Mouse (Mus musculus): ENCODE results near the gene Lima1.

Lima1 gene

DNA sequence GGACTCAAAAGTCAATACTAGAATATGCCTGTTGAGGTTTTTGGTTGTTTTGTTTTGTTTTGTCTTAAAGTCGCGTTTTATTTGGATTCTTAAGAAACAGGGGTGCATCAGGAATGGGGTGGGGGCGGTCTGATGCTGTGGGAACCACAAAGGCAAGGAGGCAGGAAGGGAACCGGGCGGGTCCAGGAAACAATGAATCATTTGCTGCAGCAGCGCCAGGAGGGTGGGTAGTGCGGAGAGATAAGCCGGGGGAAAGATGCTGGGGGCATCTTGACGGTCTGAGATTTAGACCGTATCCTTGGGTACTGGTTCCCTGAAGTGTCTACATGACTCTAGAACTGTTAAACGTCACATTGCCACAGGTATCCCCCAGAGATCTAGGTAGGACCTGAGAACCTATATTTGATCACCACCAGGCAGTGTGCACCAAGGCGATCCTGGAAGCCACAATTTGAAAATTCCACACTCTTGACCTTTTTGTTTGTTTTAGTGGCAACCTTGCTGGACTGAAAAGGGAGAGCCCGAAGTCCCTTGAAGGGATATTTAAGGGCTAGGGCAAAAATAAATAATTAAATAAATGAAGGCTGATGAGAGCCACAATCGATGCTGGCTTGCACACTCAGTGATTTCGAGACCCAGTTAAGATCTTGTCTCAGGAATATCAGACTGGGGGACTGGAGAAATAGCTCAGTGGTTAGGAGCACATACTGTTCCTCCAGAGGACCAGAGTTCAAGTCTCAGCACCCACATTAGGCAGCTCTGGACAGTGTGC is 8.6 kb downstream of the Lima1 start:
- no peak for DNase-seq

DNA sequence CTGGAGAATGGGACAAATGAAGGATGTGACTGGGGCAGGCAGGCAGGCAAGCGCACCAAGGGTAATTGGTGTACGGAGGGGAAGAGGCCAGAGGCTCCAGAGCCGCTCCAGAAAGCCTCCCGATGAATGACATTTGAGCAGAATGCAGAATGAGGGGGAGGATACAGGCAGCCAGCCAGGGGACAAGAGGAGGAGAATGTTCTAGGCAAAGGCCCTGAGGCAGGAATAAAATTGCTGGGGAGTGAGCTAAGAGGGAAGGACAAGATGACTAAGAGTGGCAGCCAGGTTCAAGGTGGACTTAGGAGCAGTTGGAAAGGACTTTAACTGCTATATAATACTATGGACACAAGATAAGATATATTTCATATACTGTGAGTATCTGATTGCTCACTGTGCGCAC is 9.3 kb downstream of the Lima1 start:
- no peak for DNase-seq

DNA sequence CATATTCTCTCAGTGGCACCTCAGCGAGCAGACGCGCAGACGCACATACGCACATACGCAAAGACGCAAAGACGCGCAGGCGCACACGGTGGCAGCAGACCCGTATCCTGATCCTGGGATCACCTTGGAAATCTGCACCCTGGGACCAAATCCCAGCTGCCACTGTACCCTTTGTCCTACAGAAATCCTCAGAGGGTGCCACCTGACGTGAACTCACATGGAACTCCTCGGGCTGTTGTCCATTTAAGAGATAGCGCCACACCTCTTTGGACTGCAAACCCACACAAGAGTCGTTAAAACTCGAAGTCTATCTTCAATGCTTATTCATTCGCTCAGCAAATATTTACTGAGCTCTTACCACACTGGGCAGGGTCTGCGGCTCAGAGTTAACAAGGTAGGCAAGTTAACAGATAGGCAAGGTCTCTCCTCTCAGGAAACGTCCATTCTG is 9.7 kb downstream of the Lima1 start:
- no peak for DNase-seq

DNA sequence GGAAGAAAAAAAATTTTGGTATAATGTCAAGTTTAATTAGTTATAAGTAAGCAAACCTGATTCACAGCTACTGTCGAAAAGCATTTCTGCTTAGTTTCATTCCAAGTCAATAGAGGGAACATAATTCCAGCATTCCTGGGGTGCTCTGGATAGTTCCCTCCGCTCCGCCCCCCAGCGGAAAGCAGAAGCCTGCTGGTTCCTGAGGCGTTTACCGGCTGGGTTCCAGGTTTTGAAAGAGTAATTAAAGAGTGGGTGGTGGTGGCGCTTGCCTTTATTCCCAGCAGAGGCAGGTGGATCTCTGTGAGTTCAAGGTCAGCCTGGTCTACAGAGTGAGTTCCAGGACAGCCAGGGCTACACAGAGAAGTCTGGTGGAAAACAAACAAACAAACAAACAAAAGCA is 10.2 kb downstream of the Lima1 start:
- no peak for DNase-seq

DNA sequence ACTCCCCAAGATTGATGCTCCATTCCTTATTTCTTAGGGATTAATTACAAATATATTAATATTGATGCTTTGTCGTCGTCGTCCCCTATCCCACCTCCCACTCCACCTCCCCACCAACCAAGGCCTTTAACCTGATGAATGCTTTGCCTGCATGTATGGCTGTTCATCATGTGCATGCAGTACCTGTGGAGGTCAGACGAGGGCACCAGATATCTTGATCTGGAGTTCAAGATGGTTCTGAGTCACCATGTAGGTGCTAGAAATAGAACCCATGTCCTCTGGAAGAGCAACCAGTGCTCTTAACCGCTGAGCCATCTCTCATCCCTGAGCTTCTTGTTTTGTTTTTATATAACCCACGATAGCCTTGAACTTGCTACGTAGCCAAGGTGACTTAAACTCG is 11.5 kb downstream of the Lima1 start:
- no peak for DNase-seq

DNA sequence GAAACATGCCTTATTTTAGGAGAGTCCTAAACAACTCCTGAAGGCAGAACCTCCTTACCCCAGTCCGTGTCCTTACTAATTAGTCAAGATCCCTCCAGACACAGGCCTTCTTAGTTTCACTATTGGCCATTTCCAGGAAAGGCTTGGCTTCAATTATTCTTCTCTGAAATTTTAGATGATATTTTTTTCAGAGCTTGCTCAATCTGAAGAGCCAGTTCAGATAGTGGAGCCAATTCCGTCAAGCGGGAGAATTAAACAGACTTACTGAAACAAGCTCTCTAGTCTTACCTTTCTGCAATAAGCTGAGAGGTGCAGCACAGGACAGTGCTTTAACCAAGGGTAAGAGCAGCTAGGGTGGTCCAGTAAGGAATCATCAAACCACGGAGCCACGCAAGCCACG is 11.9 kb downstream of the Lima1 start:
- DNase-seq: no peak

DNA sequence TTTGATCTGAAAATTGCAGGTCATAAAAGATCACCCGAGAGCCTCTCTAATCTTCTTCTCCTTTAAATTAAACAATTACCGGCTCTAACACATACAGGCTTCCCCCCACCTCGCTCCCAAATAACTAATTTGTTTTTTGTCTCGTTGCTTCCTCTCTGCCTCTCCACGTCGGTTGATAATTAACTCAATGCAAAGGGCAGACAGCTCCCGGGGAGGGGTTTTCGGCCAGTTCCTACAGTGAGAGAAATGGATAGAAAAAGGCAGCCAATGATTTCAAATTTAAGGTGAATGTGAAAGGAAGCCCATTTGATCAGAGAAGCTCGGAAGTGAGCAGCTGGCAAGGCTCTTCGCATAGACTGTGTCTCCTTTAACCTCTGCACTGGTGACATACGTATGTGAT is 12.8 kb downstream of the Lima1 start:
- DNase-seq: no peak

DNA sequence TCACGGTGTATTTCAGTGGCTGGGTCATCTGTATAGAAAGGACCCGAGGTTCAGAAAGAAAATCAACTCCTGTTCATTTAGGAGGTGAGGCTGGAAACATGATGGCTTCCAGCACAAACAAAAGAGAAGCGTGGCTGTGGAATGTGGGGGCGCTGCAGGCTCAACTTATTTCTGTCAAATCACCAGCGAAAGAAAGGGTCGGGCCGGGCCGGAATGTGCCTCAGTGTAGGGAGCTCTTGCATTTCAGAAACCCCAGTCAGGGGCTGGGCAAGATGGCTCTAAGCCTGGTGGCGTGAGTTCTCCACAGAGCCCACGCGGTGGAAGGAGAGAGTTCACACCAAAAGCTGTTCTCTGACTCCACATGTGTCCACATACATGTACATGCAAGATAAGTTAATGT is 13.3 kb downstream of the Lima1 start:
- no peak for DNase-seq

DNA sequence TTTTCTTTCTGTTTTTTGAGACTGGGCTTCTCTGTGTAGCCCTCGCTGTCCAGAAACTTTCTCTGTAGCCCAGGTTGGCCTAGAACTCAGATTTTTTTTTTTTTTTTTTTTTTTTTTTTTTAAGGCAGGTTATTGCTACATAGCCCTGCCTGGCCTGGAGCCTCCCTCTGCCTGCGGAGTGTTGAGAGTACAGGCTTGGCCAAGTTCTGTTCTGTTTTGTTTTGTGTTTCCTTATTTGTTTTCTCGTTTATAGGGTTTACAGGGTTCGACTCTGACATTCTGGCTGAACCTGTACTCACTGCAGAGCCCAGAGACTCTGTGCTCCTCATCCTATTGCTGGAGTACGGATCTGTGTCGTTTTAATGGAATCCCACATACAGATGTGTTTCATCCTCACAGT is 13.7 kb downstream of the Lima1 start:
- no peak for DNase-seq

DNA sequence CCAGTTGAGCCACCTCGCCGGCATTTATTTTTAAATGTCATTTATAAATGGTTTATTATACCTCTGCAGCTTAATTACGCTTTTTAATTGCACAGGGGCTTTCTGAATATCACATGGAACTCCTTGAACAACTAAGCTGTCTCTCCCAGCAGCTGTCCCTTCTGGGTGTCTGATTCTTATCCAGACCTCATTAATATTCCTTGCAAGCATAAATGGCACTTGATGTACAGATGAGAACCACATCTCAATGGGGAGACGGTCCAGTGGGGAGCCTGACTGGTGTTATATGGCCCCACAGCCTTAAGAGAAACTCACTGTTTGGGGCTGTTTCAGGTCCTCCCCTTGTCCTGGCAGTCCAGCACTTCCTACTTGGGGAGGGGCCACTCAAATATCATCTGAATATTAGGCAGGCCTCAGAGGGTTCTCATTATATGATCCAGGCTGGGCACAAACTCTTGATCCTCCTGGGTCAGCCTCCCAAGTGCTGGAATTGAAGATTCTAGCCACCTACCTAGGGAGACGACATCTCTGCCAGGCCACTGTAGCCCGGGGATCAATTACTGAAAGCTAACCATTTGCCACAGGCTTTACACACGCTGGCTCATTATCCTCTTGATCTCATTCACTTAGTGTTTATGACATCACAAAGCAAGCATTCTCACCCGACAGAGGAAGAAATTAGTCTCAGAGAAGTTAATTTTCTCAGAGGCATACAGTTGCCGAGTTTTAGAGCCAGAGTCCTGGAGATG is 15.4 kb downstream of the Lima1 start:
- no peak for DNase-seq

DNA sequence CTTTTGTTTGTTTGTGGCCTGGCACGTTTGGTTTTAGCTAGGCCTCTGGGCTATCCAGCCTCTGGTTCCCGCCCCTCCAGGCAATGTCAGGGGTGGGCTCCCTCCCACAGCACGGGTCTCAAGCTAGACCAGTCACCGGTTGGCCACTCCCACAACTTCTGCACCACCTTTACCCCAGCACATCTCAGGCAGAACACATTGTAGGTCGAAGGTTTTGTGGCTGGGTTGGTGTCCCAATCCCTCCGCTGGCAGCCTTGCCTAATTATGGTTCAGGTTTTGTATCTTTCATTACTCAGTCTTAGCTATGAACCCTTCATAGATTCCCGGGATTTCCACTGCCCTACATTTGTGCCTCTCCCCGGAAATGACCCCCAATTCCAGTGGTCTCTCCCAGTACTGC is 17.8 kb downstream of the Lima1 start:
- DNase-seq: no peak

DNA sequence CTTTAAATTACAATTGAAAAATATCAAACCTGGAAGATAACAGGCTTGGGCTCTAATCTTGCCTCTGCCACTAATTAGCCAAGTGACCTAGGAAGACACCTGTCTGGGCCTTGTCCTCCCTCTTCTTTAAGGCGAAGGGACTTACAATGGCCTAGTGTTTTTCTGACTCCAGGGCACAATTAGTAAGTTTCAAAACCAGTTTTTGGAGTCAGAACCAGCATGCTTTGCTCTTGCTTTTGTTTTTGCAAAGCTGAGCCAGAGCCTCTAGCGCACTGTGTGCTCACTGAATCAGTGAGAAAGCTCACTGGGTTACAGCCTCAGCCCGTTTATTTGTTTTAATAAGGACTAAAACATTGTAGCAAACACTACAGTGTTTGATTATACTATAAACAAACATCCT is 20.1 kb downstream of the Lima1 start:
- no peak for DNase-seq

DNA sequence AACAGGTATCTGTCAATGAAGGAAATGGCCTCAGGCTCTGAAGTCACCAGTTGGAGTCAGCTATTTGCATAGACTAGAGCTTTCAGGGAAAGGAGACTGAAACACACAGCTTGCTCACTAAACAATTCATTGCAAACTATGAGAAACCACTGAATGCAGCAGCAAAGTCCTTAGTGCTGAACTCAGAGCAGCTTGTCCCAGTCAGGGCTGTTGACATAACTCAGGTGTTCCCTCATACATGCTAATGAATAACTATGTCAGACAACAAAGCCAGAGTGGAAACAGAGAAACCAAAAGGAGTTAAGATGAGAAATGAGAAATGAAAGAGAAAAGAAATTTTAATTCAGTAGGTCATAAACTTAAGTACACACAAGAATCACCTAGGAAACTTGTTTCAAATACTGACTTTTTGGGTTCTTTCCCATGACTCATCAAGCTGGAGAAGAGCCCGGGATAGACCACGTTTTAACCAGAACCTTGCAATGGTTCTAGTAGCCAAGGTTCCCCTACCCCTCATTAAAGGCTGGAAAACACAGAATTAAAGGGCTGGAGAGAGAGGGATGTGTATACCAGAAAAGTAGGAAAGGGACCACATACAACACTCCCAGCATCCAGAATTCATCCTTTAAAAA is 22.5 kb downstream of the Lima1 start:
- DNase-seq: no peak

DNA sequence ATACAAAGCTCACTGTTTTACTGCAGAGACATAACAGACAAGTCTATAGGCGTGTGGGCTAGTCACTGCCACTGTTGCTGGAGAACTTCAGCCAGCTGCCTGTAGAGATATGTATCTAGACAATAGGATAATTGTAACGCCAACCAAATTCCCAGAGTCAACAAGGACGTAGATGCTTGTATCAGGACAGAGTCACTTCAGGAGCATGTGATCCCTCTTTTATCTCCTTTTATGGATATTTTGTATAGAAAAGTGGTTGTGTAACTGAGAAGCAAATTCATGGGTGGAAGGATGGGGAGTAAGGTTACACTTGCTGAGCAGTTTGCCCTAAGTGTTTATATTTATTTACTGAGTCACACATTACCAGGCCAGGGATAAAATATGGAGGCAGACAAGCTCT is 25.0 kb downstream of the Lima1 start:
- no peak for DNase-seq

DNA sequence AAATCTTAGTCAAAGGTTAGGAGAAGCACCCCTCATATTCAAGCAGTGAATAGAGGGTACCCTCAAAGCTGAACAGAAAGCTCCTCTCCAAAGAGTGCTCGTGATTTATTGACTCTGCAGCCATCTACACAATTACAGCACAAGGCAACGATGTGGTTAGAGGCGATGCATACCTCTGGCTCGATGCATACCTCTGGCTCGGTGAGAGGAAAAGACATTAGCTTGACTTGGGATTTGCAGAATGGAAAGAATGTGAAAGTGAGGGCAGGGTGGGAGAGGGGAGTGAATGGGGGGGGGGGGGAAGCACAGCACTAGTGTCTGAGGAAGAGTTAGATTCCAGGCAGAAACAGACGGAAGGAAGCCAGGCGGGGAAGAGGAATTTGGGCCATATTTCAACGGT is 27.3 kb downstream of the Lima1 start:
- DNase-seq: no peak

DNA sequence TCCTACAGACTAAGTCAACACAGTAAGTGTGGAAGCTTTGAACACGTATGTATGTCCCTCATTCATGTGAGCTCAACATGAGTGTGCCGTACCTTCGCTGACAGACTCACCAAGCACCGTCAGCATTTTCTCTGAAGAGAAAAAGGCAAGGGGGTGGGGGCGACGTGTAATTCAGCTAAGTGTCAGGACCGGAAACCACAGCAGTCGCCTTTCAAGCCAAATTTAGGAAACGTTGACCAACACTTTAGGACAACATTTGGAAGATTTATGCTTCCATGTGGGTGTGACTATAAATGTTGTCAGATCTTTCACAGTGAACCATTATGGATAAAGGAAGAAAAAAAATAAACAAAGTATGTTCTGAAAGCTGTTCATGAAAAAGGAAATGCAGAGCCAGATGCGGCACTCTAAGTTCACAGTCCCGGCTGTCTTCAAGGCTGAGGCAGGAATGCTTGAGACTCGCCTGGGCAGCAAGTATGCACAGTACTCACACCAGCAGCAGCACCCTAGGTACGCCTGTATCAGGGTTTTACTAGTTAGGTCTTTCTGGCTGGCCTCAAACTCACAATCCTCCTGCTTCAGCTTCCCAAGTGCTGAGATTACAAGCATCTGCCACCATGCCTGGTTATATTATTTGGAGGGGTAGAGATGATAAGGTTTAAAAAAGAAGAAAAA is 27.9 kb downstream of the Lima1 start:
- DNase-seq: no peak

DNA sequence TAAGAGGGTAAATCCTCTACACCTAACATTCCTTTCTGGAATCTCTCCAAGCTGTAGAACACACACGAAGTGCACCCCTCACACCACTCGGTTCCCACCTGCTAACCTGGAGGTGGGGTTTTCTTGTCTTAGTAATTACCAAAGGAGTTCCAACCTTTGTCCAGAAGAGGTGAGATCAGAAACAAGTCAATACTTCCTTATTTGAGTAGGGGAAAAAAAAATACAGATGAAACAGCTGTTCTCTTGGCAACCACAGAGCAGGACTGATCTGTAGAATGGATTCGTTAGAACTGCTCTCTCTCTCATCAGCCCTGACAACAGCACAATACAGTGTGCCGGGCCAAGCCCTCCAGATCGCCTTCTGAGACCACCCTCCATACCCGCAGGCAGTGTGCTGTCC is 28.6 kb downstream of the Lima1 start:
- DNase-seq: no peak

DNA sequence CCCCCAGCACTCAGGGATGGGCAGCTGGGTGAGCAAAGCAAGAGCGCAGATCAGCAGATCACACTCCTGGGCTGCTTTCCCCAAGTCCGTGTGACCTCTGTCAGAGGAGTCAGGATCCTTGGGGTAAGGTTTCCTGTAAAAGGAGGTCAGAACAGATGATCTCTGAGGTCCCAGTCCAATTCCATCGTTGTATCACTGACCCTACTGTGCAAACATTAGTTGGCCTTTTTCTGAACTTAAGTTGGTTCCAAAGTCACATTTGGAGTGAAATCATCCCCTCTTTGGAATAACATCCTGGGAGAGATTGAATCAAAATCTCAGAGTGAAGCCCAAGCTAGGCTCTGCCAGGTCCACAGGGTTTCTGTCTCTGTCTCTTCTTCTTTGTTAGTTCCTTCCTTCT is 31.4 kb downstream of the Lima1 start:
- DNase-seq: no peak

DNA sequence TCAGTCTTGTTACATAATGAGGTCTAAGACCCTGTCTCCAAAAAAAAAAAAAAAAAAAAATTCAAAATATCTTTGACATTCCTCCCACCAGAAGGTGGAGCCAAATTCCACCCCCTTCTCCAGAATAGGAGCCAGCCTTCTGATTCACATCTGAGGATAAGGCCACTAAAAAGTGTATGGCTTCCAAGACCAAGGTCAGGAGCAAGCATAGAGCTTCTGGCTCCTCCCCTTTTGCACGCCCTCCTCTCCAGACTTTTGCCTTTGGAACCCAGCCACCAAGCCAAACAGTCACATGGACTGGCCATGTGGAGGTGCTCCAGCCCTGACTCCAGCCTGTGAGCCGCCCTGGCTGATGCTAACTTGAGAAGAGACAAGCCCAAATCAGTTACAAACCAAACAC is 35.3 kb downstream of the Lima1 start:
- no peak for DNase-seq

DNA sequence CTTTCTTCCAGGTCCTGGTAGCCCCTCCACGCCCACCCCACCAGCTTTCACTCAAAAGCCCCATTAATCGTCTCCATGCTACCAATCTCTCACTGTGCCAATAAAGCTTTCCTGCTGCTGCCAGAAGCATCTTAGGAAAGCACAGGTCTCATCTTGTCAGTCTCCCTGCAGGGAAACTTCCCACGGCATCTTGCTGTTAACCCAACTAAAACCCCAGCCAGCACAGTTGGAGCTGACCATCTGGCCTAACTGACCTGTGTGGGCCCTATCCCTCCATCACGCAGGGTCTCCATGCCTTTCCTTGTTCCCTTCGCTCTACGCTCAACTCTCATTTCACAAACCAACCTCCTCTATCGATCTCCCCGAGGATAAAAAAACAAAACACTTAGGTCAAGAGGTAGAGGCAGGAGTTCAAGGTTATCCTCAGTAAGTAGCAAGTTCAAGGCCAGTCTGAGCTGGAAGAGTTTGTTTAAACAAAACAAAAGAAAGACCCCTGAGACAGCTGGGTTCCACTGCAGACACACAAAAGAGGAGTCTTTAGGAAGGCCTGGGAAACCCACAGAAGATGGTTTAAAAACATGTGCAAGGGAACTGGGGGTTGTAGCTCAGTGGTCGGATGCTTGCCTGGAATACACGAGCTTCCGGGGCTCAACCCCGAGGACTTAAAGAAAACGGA is 36.0 kb downstream of the Lima1 start:
- DNase-seq: no peak

DNA sequence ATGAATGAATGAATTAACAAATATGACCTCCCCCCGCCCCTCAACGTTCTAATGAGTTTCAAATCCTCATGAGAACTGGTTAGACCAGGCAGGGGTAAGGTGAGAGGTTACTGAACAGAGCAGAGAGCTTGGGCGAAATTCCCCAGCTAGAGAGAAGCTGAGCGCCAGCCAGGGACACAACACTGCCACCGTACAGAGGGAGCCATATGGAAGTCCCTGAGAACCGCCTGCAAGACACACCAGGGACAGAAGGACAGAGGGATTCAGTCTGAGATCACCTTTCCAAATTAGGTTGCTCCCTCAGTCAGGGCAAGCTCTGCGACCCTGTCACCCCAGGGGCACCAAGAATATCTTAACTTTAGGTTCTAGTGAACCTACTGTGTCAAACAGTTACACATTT is 37.7 kb downstream of the Lima1 start:
- no peak for DNase-seq

DNA sequence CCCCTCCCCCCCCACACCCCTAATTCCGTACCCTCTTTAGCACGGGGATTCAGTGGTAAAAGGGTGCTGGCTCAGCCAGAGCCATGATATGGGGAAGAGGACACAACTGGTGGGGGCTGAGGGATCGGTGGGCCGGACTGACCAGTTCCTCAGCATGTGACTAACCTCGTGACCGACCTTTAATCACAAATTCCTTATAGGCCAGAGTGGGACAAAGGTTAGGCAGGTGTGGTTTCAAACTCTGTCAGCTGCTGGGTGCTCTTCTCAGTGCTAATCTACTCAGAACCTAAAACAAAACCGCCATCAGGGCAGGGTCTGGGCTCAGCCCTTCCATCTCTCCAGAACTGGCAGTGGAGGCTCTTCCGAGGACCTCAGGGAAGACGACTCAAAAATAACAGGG is 40.1 kb downstream of the Lima1 start:
- no peak for DNase-seq

DNA sequence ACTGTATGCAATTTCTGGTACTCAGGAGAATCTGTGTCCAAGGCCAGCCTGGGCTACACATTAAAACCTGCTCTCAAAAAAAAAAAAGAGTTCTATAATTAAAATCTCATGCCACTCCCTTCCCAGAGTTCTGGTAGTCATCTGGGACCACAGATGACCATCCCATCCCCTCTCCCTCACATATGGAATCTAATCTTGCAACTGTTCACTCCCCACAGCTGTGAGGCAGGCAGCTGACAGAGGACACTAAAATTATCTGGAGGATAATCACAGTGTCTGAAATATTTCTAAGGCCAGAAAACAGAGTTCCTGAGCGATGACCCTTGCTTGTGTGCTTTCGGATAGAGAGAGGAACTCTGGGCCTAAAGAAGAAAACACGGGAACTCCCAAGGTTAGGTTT is 40.6 kb downstream of the Lima1 start:
- DNase-seq: no peak

Measured in right cerebral cortex, postnatal 25 days (tissue).